Mouse (Mus musculus) cerebellum, adult 8-10 months (tissue): Measurements from ENCODE around the gene Vasn.

Experiments used
- DNase-seq: peaks from one replicate; pipeline ENCODE4 v3.0.0; 2022

The Vasn gene

DNA sequence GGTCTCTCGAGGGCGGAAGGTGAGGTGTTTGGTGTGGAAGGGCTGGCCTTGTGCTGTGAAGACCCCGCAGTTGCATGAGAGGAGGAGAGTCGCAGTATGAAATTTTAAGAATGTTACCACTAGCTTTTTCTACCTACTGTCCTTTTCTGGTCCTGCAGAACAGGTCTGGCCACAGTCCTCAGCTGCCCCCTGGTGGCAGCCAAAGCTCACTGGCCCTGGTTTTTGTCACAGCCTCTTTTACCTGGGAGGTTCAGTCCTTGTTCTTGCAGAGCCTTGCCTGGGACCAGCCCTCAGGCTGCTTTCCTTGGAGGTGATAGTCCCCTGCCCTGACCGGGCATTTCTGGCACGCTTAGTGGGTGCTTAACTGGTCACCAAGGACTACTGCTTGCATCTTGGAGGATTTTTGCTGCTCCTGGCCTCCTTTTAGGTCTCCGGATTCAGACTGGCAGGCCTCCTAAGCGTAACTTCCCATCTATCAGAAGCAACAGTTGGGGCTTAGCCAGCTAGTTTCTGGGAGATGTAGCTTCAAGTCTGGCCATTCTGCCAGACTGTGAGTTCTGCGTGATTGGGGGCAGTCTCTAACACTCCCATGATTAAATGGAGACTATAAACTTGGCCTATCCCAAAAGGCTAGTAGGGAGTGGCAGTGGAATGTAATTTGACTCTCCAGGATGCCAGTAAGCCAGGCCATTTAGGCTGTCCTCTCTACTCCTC, 31.8 kb upstream of the Vasn start:
- DNase-seq, result peak; percentile 86

GRCm38 (mm10) chr16:4608532-4609059, 31.1 kb upstream of the Vasn start:
- no peak for DNase-seq

GRCm38 (mm10) chr16:4611193-4611592, 28.5 kb upstream of the Vasn start:
- no peak for DNase-seq

DNA sequence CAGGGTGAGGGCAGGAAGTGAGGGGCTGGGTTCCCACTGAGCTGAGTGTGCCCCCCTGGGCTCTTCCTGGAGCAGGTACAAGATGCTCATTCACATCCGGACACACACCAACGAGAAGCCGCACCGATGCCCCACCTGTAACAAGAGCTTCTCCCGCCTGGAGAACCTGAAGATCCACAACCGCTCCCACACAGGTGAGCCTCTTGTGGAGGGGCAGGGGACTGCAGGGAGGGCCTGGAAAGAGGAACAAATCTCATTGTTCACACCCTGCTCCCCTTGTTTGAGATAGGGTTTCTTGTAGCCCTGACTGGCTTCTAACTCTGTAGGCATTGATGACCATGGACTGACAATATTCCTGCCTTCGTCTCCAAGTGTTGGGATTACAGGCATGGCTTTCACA, 28.1 kb upstream of the Vasn start:
- no peak for DNase-seq

DNA sequence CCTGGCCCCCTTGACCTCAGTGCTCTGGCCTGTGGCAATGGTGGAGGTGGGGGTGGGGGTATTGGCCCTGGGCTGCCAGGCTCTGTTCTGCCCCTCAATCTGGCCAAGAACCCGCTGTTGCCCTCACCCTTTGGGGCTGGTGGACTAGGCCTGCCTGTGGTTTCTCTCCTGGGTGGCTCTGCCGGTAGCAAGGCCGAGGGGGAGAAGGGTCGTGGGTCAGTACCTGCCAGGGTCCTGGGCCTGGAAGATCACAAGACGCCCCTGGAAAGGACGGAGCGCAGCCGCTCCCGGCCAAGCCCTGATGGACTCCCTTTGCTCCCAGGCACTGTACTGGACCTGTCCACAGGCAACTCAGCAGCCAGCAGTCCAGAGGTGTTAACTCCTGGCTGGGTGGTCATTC, 26.0 kb upstream of the Vasn start:
- no peak for DNase-seq

GRCm38 (mm10) chr16:4614639-4615038, 25.1 kb upstream of the Vasn start:
- DNase-seq, result no peak

- no peak for DNase-seq
These were observed 24.4 kb upstream of the Vasn start for GRCm38 (mm10) chr16:4615297-4615696.

DNA sequence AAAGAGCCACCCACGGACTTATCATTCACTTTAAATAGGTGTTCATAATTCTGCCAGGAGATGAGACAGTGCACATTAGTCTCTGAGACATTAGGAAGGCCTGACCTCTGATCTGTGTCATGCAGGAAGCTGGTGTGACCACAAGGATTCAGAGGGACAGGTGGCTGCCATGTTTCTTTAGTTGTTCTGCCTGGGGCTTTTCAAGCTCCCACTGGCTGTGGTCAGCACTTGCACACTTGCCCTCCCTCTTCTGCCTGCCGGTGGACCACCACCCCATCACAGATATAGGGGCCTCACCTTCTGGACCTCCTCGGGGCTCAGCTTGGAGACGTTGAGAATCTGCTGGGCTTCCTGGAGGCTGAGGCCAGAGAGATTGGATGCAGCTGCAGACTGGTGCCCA, 22.9 kb upstream of the Vasn start:
- DNase-seq, result no peak

GRCm38 (mm10) chr16:4624074-4624473, 15.7 kb upstream of the Vasn start:
- no peak for DNase-seq

- DNase-seq, result peak; percentile 88
These were observed 15.1 kb upstream of the Vasn start, which contains the start of gene Pam16 for GRCm38 (mm10) chr16:4624481-4625110. Pam16 (minus strand) TSS chr16:4624988.

DNA sequence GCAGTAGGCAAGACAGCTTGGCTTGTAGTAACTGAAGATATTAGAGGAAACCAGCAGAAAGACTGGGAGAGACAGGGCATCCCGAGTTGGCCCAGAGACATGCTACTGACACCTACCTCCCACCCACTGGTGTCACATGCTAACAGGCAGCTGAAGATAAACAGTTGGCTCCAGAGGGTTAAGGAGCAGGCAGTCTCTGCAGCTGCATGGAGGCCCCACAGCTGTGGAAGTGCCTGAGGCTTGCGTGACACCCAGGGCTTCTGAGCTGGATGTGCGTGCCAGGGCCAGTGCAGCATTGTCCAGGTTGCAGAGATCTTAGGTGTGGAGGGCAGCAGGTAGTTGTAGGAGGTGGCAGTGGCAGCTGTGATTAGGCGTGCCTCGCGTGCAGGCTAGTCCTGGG, 12.6 kb upstream of the Vasn start:
- no peak for DNase-seq

DNA sequence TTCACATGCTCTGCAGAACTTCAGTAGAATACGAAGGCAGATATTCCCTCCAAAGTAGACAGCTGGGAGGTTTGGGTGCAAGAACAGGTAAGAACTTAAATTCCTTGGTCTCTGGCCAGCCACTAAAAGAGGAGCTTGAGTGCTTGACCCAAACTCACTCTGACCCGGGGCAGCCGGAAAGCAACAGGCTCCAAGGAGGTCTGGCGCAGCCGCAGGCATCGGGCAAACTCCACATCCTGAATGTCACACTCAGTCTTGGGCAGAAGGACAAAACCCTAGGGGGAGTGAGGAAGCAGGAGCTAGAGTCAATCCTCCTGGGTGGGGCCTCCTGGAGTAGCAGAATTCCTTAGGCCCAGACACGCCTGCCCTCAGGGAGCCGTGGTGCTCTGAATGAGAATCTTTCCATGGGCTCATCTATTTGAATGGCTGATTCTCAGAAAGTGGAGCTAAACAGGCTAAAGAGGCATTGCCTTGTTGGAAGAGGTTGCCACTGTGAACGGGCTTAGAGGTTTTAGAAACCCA, 10.8 kb upstream of the Vasn start:
- no peak for DNase-seq

GRCm38 (mm10) chr16:4629950-4630349, 9.8 kb upstream of the Vasn start:
- peak; percentile 87 for DNase-seq

GRCm38 (mm10) chr16:4632050-4632449, 7.7 kb upstream of the Vasn start:
- no peak for DNase-seq

DNA sequence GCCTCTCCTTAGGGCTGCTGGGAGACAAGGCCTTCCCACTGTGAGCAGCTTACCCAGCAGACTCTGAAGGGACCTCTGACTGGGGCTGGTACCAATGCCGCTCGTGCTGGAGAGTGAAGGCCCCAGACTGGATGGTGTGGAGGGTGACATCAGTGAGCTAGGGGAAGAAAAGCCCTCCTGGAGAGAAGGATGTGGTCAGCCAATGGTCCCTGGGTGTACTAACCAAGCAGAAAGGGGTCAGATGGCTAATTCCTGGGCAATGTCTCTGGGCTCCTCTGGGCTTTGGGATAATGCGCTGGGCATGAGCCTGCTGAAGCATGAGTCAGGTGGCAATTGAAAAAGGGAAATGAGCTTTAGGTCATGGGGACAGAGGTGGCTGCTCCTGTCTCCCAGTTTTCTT, 6.1 kb upstream of the Vasn start:
- no peak for DNase-seq

DNA sequence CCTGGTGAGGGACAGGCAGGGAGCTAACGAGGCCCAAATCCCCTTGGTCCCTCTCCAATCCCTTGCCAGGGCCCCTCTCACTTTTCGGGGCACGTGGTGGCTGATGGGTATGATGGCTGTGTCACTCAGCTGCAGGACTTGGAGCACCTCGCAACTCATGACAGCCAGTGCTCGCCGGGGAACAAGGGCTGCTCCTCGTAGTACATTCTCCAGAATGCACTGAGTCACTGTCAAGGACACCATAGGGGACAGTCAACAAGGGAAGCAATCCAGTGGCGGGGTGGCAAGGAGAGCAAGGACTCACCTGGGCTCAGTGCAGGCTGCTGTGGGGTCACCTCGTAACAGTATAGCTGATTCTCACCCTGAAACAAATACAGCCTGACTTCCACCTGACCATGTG, 5.1 kb upstream of the Vasn start:
- no peak for DNase-seq

DNA sequence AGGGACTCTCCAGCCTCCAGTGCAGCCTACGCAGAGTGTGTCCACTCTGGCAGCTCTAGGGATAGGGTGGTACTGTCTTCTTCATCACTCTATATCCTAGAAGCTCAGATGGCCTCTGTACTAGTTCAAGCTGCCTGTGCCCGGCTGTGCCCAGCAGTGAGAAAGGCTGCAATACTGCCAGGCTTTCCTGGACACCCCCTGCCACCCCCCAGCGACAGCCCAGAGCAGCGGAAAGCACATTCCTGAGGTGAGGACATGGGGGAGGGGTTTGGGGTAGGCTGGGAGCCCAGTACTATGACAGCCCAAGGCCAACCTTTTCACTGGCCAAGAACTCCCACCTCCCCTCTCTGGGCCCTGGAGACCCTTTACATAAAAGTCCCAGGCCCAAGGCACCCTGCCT, 4.0 kb upstream of the Vasn start:
- DNase-seq, result no peak

DNA sequence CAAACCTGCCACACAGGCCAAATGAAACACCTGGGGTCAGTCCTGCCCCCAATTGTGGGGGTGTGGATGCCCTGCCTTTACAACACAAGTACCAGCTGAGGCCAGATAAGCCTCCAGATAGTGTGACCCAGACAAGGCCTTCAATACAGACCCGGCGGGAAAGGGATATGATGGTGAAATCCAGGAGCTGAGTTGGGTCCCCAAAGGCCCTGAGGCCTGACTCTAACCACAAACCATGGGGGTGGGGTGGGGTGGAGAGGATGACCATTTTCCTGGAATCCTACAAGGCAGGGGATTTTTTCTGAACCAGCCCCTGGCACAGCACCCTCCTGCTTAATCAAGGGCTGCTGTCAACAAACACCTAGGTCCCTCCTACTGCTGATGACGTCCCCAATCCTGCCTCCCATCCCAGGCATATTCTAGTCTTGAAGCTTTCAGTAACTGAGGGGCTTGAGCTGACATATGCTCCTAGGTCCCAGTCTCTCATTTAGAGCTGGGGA, 800 bp upstream of the Vasn start:
- no peak for DNase-seq

DNA sequence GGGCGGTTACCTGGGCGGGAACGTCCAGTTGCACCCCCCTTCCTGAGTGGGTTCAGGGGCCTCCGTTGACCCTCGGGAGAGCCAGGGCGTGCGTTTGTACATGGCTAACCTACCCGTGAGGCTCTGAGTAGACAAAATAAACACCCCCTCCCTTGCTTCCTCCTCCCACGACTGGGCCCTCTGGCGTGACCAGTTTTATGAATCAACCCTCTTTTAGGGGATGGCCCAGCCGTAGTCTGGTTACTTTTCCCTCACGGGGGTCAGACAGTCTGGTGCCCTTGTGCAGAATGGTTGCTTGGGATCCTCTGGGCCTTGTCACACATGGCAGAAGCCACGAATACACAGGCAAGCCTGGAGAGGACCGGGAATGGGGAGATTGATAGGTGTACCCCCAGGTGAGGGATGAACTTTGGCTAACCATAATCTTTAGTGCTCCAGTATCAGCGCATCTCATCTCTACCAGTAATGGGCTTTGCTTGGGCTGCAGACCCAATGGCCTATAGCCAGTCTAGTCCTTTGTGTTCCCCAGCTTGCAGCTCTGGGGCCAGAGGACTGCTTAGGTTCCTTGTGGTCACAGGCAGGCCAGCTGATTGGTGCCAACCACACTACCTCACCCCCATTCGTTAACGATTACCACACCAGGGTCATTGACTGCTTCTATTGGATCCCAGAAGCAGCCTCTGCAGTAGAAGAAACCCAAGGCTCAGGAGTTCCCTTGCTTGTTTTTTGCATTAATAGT, 695 bp downstream of the Vasn start:
- DNase-seq, result no peak

DNA sequence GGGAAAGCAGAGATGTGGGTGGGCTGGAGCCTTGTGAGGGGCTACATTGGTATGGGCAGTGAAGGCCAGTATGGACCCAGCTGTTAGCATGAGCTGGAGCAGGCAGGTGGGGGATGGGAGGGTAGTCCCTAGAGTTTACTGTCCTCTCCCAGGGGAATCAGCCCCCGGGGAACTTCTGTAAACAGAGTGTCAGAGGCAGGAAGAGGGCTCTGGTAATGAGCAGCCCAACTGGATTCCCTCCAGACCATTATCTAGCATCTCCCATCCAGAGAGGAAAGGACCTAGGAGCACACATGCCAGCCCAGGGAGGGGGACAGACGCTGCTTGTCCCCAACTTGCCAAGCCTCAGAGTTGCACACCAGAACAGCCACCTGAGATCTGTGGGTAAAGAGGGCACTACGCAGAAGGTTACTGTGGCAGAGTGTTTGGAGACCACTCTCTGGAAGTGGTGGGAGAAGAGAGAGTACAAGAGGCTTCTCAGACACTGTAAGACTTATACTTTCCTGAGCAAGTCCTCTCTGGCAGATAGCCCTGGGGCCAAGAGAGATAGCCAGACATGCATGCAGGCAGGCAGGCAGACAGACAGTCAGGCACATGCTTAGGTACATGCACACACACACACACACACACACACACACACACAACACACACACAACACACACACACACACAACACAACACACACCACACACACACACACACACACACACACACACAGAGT, 1.5 kb downstream of the Vasn start:
- no peak for DNase-seq

DNA sequence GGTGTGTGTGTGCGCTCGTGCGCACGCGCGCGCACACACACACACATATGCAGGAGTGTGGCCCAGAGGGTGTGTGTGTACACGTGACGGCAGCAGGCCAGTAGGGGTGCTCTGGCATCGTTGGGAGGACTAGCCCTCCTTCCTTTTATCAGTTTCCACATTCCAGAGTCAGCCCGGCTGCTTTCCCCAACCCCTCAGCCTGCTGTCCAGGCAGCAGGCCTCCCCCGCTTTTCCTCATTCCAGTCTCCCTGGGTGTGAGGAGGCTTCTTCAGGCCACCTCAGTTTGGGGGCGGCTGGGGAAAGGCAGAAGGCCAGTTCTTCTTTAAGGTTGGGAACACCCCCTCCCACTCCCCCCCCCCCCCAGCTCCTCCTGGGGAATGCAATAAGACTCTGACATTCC, 2.4 kb downstream of the Vasn start:
- no peak for DNase-seq

GRCm38 (mm10) chr16:4642937-4643336, 3.2 kb downstream of the Vasn start:
- no peak for DNase-seq
